Mouse (Mus musculus): ENCODE results near the gene Kbtbd13. TPM values are rescaled to one million over a fixed set of nuclear protein-coding genes. Genes with fewer than 3 reads are reported as not detected.

Gene Kbtbd13
- polyA plus RNA-seq, 1 experiment: 0.57 TPM

GRCm38 (mm10) chr9:65384276-65384675 is 7.2 kb downstream of the Kbtbd13 start:
- Histone ChIP-seq H3K27me3 (ENCODE audit: control insufficient read depth, insufficient read depth, low read length) (no peaks in the 10 kb centered on the region), H3K36me3 (ENCODE audit: control insufficient read depth, insufficient read depth, low read length) (no peaks in the 10 kb centered on the region), H3K27ac (ENCODE audit: insufficient read depth, low read depth, low read length) (no peak overlapping the region), H3K4me1 (ENCODE audit: control insufficient read depth, insufficient read depth, insufficient read length, low read length) (no peaks in the 10 kb centered on the region), H3K4me3 (ENCODE audit: low read depth, low read length) (no peak overlapping the region)
- 71% methylated on average over 3 of the region's 3 CpGs for WGBS
- TF ChIP-seq CTCF (IDR thresholded peaks at IDR 0.05; ENCODE audit: extremely low read depth, insufficient read length, insufficient replicate concordance, low read depth, low read length) (no peak), POLR2A (IDR thresholded peaks at IDR 0.05; ENCODE audit: low read depth, low read length) (no peak)

GRCm38 (mm10) chr9:65382751-65383097 is 8.7 kb downstream of the Kbtbd13 start:
- no peak for TF ChIP-seq CTCF (IDR thresholded peaks at IDR 0.05; ENCODE audit: extremely low read depth, insufficient read length, insufficient replicate concordance, low read depth, low read length)
- no peak for TF ChIP-seq POLR2A (IDR thresholded peaks at IDR 0.05; ENCODE audit: low read depth, low read length)
- Histone ChIP-seq H3K27ac (ENCODE audit: insufficient read depth, low read depth, low read length) (no peak overlapping the region), H3K36me3 (ENCODE audit: control insufficient read depth, insufficient read depth, low read length) (no peaks in the 10 kb centered on the region), H3K4me1 (ENCODE audit: control insufficient read depth, insufficient read depth, insufficient read length, low read length) (no peaks in the 10 kb centered on the region), H3K4me3 (ENCODE audit: low read depth, low read length) (no peak overlapping the region), H3K27me3 (ENCODE audit: control insufficient read depth, insufficient read depth, low read length) (no peaks in the 10 kb centered on the region)
- WGBS: 56% methylated on average over 3 of the region's 3 CpGs

- 68% methylated on average over 6 of the region's 6 CpGs for WGBS
- H3K4me1 ChIP-seq (ENCODE audit: control insufficient read depth, insufficient read depth, insufficient read length, low read length): no peaks in the 10 kb centered on the region
- no peaks in the 10 kb centered on the region for H3K27me3 ChIP-seq (ENCODE audit: control insufficient read depth, insufficient read depth, low read length)
- no peak overlapping the region for H3K27ac ChIP-seq (ENCODE audit: insufficient read depth, low read depth, low read length)
- H3K4me3 ChIP-seq (ENCODE audit: low read depth, low read length): no peak overlapping the region
- H3K36me3 ChIP-seq (ENCODE audit: control insufficient read depth, insufficient read depth, low read length): no peaks in the 10 kb centered on the region
- no peak for TF ChIP-seq CTCF (IDR thresholded peaks at IDR 0.05; ENCODE audit: extremely low read depth, insufficient read length, insufficient replicate concordance, low read depth, low read length)
- no peak for TF ChIP-seq POLR2A (IDR thresholded peaks at IDR 0.05; ENCODE audit: low read depth, low read length)
These were observed 9.3 kb downstream of the Kbtbd13 start for GRCm38 (mm10) chr9:65382031-65382750.

GRCm38 (mm10) chr9:65381017-65381590 is 10.3 kb downstream of the Kbtbd13 start:
- TF ChIP-seq CTCF (IDR thresholded peaks at IDR 0.05; ENCODE audit: extremely low read depth, insufficient read length, insufficient replicate concordance, low read depth, low read length): no peak
- no peak for TF ChIP-seq POLR2A (IDR thresholded peaks at IDR 0.05; ENCODE audit: low read depth, low read length)
- Histone ChIP-seq H3K4me1 (ENCODE audit: control insufficient read depth, insufficient read depth, insufficient read length, low read length) (no peaks in the 10 kb centered on the region), H3K27me3 (ENCODE audit: control insufficient read depth, insufficient read depth, low read length) (no peaks in the 10 kb centered on the region), H3K36me3 (ENCODE audit: control insufficient read depth, insufficient read depth, low read length) (no peaks in the 10 kb centered on the region), H3K4me3 (ENCODE audit: low read depth, low read length) (no peak overlapping the region), H3K27ac (ENCODE audit: insufficient read depth, low read depth, low read length) (no peak overlapping the region)
- 73% methylated on average over 4 of the region's 4 CpGs for WGBS

GRCm38 (mm10) chr9:65375163-65375934 is 16.1 kb downstream of the Kbtbd13 start:
- Histone ChIP-seq H3K4me3 (ENCODE audit: low read depth, low read length) (no peak overlapping the region), H3K27me3 (ENCODE audit: control insufficient read depth, insufficient read depth, low read length) (no peaks in the 10 kb centered on the region), H3K27ac (ENCODE audit: insufficient read depth, low read depth, low read length) (no peak overlapping the region), H3K4me1 (ENCODE audit: control insufficient read depth, insufficient read depth, insufficient read length, low read length) (no peaks in the 10 kb centered on the region), H3K36me3 (ENCODE audit: control insufficient read depth, insufficient read depth, low read length) (no peaks in the 10 kb centered on the region)
- TF ChIP-seq POLR2A (IDR thresholded peaks at IDR 0.05; ENCODE audit: low read depth, low read length): no peak
- 93% methylated on average over 9 of the region's 9 CpGs for WGBS

- H3K4me1 ChIP-seq (ENCODE audit: control insufficient read depth, insufficient read depth, insufficient read length, low read length): no peaks in the 10 kb centered on the region
- H3K27me3 ChIP-seq (ENCODE audit: control insufficient read depth, insufficient read depth, low read length): no peaks in the 10 kb centered on the region
- H3K27ac ChIP-seq (ENCODE audit: insufficient read depth, low read depth, low read length): no peak overlapping the region
- H3K36me3 ChIP-seq (ENCODE audit: control insufficient read depth, insufficient read depth, low read length): no peaks in the 10 kb centered on the region
- H3K4me3 ChIP-seq (ENCODE audit: low read depth, low read length): no peak overlapping the region
- no peak for TF ChIP-seq POLR2A (IDR thresholded peaks at IDR 0.05; ENCODE audit: low read depth, low read length)
- TF ChIP-seq CTCF (IDR thresholded peaks at IDR 0.05; ENCODE audit: extremely low read depth, insufficient read length, insufficient replicate concordance, low read depth, low read length): no peak
- WGBS: 88% methylated on average over 5 of the region's 5 CpGs
These were observed 16.8 kb downstream of the Kbtbd13 start for GRCm38 (mm10) chr9:65374468-65375162.

GRCm38 (mm10) chr9:65372449-65372848 is 19.0 kb downstream of the Kbtbd13 start:
- Histone ChIP-seq H3K27me3 (ENCODE audit: control insufficient read depth, insufficient read depth, low read length) (no peaks in the 10 kb centered on the region), H3K4me1 (ENCODE audit: control insufficient read depth, insufficient read depth, insufficient read length, low read length) (no peaks in the 10 kb centered on the region), H3K36me3 (ENCODE audit: control insufficient read depth, insufficient read depth, low read length) (peaks cover 2% of the 10 kb centered on the region; the same call in 1 of the 2 replicates), H3K4me3 (ENCODE audit: low read depth, low read length) (no peak overlapping the region), H3K27ac (ENCODE audit: insufficient read depth, low read depth, low read length) (no peak overlapping the region)
- 61% methylated on average over 4 of the region's 4 CpGs for WGBS
- TF ChIP-seq POLR2A (IDR thresholded peaks at IDR 0.05; ENCODE audit: low read depth, low read length): no peak
- no peak for TF ChIP-seq CTCF (IDR thresholded peaks at IDR 0.05; ENCODE audit: extremely low read depth, insufficient read length, insufficient replicate concordance, low read depth, low read length)

All from small intestine, adult 2 months (tissue).